In genomic region chr10:77252790-77253189, GRCm38 (mm10) we compare ENCODE assay signal across 8 mouse cellular contexts. TPM values are rescaled to one million over a fixed set of nuclear protein-coding genes. Genes with fewer than 3 reads are reported as not detected.
DNase-seq lines count a peak whose midpoint lies in the region; ATAC-seq and TF ChIP-seq lines count a peak whose summit lies in the region.

No protein-coding gene starts in this region.

- no peak for TF ChIP-seq POLR2A in ES-Bruce4 (IDR thresholded peaks at IDR 0.05; ENCODE audit: insufficient read depth, low read length)
- no peak for TF ChIP-seq POLR2A in testis, adult 2 months (IDR thresholded peaks at IDR 0.05; ENCODE audit: control insufficient read depth, low read depth, low read length)

- TF ChIP-seq EP300 in ES-Bruce4 (IDR thresholded peaks at IDR 0.05; ENCODE audit: insufficient read depth, low read depth, low read length), result no peak
- no peak for TF ChIP-seq EP300 in liver, postnatal 0 days (IDR thresholded peaks at IDR 0.05; ENCODE audit: low read depth)

- no peaks in the 10 kb centered on the region for H3K36me3 ChIP-seq in ES-Bruce4 (ENCODE audit: control insufficient read depth, insufficient read depth, low read length, poor library complexity, severe bottlenecking)
- no peaks in the 10 kb centered on the region for H3K36me3 ChIP-seq in forebrain, embryonic 12.5 days (replicated peaks)
- H3K36me3 ChIP-seq in liver, postnatal 0 days (replicated peaks; ENCODE audit: insufficient read depth, low read length), result no peaks in the 10 kb centered on the region
- no peaks in the 10 kb centered on the region for H3K36me3 ChIP-seq in neural tube, embryonic 15.5 days
- no peaks in the 10 kb centered on the region for H3K36me3 ChIP-seq in testis, adult 2 months (ENCODE audit: control insufficient read depth, insufficient read depth, low read length)

- DNase-seq in c-Kit-positive CD71-positive TER-119-negative erythroid progenitor cells, embryonic 14.5 days (ENCODE audit: low read depth), result peak; percentile 59
- peak; percentile 81 to 89 for DNase-seq in heart, postnatal 14 days
- peak; percentile 88 to 89 for DNase-seq in kidney, postnatal 4 days
- peak; percentile 79 for DNase-seq in liver, postnatal 0 days

- no peak overlapping the region for H3K4me3 ChIP-seq in ES-Bruce4 (ENCODE audit: low read depth, low read length)
- no peak overlapping the region for H3K4me3 ChIP-seq in forebrain, embryonic 12.5 days (replicated peaks)
- no peak overlapping the region for H3K4me3 ChIP-seq in liver, postnatal 0 days (ENCODE audit: low read depth, low read length)
- H3K4me3 ChIP-seq in neural tube, embryonic 15.5 days (replicated peaks), result no peak overlapping the region
- H3K4me3 ChIP-seq in testis, adult 2 months (ENCODE audit: control insufficient read depth, low read depth, low read length), result no peak overlapping the region

- ATAC-seq in forebrain, embryonic 12.5 days (ENCODE audit: low FRiP score), result peak; percentile 82
- ATAC-seq in liver, postnatal 0 days, result peak; percentile 49; the same call in 1 of the 2 replicates
- ATAC-seq in neural tube, embryonic 15.5 days (ENCODE audit: low FRiP score), result peak; percentile 56; the same call in 1 of the 2 replicates

- H3K27ac ChIP-seq in ES-Bruce4 (ENCODE audit: insufficient read depth, low read length), result no peak overlapping the region
- H3K27ac ChIP-seq in forebrain, embryonic 12.5 days, result no peak overlapping the region
- no peak overlapping the region for H3K27ac ChIP-seq in liver, postnatal 0 days (ENCODE audit: low read depth)
- H3K27ac ChIP-seq in neural tube, embryonic 15.5 days (replicated peaks), result no peak overlapping the region
- H3K27ac ChIP-seq in testis, adult 2 months (ENCODE audit: control insufficient read depth, insufficient read depth, low read depth, low read length), result no peak overlapping the region

- no peaks in the 10 kb centered on the region for H3K9me3 ChIP-seq in ES-Bruce4 (replicated peaks; ENCODE audit: control insufficient read depth, insufficient read depth, low read length, poor library complexity, severe bottlenecking)
- no peaks in the 10 kb centered on the region for H3K9me3 ChIP-seq in forebrain, embryonic 12.5 days
- H3K9me3 ChIP-seq in liver, postnatal 0 days (ENCODE audit: low read length), result no peaks in the 10 kb centered on the region
- H3K9me3 ChIP-seq in neural tube, embryonic 15.5 days (replicated peaks), result no peaks in the 10 kb centered on the region

- TF ChIP-seq CTCF in ES-Bruce4 (IDR thresholded peaks at IDR 0.05; ENCODE audit: low read depth, low read length), result peak; percentile 82
- TF ChIP-seq CTCF in liver, postnatal 0 days (IDR thresholded peaks at IDR 0.05; ENCODE audit: low read depth), result peak; percentile 97
- TF ChIP-seq CTCF in testis, adult 2 months (IDR thresholded peaks at IDR 0.05; ENCODE audit: control insufficient read depth, insufficient read depth, insufficient replicate concordance, low read depth, low read length), result peak; percentile 80

- intact Hi-C loops in heart, postnatal 14 days (cut with DNase I), result loop anchor here (1.0 to 5.0 kb wide), 3 partner anchors 122 to 415 kb away; no protein-coding TSS in a partner anchor

- no peak overlapping the region for H3K9ac ChIP-seq in ES-Bruce4 (ENCODE audit: low read depth, poor library complexity, severe bottlenecking)
- no peak overlapping the region for H3K9ac ChIP-seq in forebrain, embryonic 12.5 days
- H3K9ac ChIP-seq in liver, postnatal 0 days (replicated peaks), result no peak overlapping the region
- H3K9ac ChIP-seq in neural tube, embryonic 15.5 days (replicated peaks), result no peak overlapping the region

- H3K4me2 ChIP-seq in forebrain, embryonic 12.5 days, result no peak overlapping the region
- H3K4me2 ChIP-seq in liver, postnatal 0 days (ENCODE audit: low read depth, low read length), result no peak overlapping the region
- H3K4me2 ChIP-seq in neural tube, embryonic 15.5 days, result no peak overlapping the region

- H3K4me1 ChIP-seq in ES-Bruce4 (ENCODE audit: control insufficient read depth, insufficient read depth, low read length), result peaks cover 9% of the 10 kb centered on the region
- H3K4me1 ChIP-seq in forebrain, embryonic 12.5 days, result peaks cover 20% of the 10 kb centered on the region
- H3K4me1 ChIP-seq in liver, postnatal 0 days (ENCODE audit: insufficient read depth), result peaks cover 21% of the 10 kb centered on the region
- H3K4me1 ChIP-seq in neural tube, embryonic 15.5 days, result peaks cover 31% of the 10 kb centered on the region
- H3K4me1 ChIP-seq in testis, adult 2 months (ENCODE audit: control insufficient read depth, insufficient read depth, low read length), result peaks cover 7% of the 10 kb centered on the region

- WGBS in forebrain, embryonic 12.5 days, result 1% methylated on average over 4 of the region's 4 CpGs
- WGBS in liver, postnatal 0 days (ENCODE audit: insufficient replicate concordance), result 1% methylated on average over 4 of the region's 4 CpGs
- 0% methylated on average over 4 of the region's 4 CpGs for WGBS in neural tube, embryonic 15.5 days

- H3K27me3 ChIP-seq in ES-Bruce4 (ENCODE audit: control insufficient read depth, insufficient read depth, low read length, poor library complexity, severe bottlenecking), result no peaks in the 10 kb centered on the region
- H3K27me3 ChIP-seq in forebrain, embryonic 12.5 days, result 0 out of 2 replicates have a peak, but pooled peaks cover 4% of the 10 kb centered on the region
- no peaks in the 10 kb centered on the region for H3K27me3 ChIP-seq in liver, postnatal 0 days (ENCODE audit: insufficient read depth, low read length)
- H3K27me3 ChIP-seq in neural tube, embryonic 15.5 days (replicated peaks), result no peaks in the 10 kb centered on the region
- H3K27me3 ChIP-seq in testis, adult 2 months (ENCODE audit: control insufficient read depth, insufficient read depth, low read length), result no peaks in the 10 kb centered on the region

RNA-seq across cellular contexts. Expression of gene Pofut2, which starts 6.2 kb away (rescaled TPM):
- 30.5 and 33.7 TPM in 2 replicates for polyA plus RNA-seq in ES-Bruce4 (2011; ENCODE audit: insufficient read depth, insufficient read length, low read depth, missing spikeins)
- polyA plus RNA-seq in forebrain, embryonic 12.5 days (2016; fragmentation: Nextera tagmentation; extraction: Ambion mirVana), result 65.8 and 66.4 TPM in 2 replicates
- 10 to 100 TPM; 45.8 to 48.2 TPM for total RNA-seq in heart, postnatal 14 days (2021)
- polyA plus RNA-seq in liver, postnatal 0 days (2015; fragmentation: Nextera tagmentation; extraction: Ambion mirVana), result 16.4 and 17.2 TPM in 2 replicates
- 57.5 and 63.9 TPM in 2 replicates for polyA plus RNA-seq in neural tube, embryonic 15.5 days (2015; fragmentation: Nextera tagmentation; extraction: Ambion mirVana)
- 54.0 and 59.9 TPM in 2 replicates for polyA plus RNA-seq in testis, adult 2 months (2012; rRNA removed)
